Comparison of ENCODE assay signal across 8 mouse cellular contexts in genomic region chr11:78179438-78179999, GRCm38 (mm10). TPM values are rescaled to one million over a fixed set of nuclear protein-coding genes. Genes with fewer than 3 reads are reported as not detected.
DNase-seq lines count a peak whose midpoint lies in the region; ATAC-seq lines count a peak whose summit lies in the region.

No protein-coding gene starts in this region.

- H3K4me2 ChIP-seq in forebrain, embryonic 15.5 days (replicated peaks), result peak overlapping the region; percentile 73
- peak overlapping the region; percentile 96 for H3K4me2 ChIP-seq in liver, embryonic 15.5 days

- H3K4me1 ChIP-seq in forebrain, embryonic 15.5 days, result peaks cover 66% of the 10 kb centered on the region
- H3K4me1 ChIP-seq in liver, embryonic 15.5 days (replicated peaks), result peaks cover 67% of the 10 kb centered on the region

- WGBS in forebrain, embryonic 15.5 days, result 37% methylated on average over 8 of the region's 8 CpGs
- 12% methylated on average over 8 of the region's 8 CpGs for WGBS in liver, embryonic 15.5 days (ENCODE audit: insufficient replicate concordance)

- peak overlapping the region; percentile 67 for H3K4me3 ChIP-seq in forebrain, embryonic 15.5 days
- H3K4me3 ChIP-seq in liver, embryonic 15.5 days (replicated peaks), result peak overlapping the region; percentile 91

- peak overlapping the region; percentile 88 for H3K27ac ChIP-seq in forebrain, embryonic 15.5 days (replicated peaks)
- peak overlapping the region; percentile 100 for H3K27ac ChIP-seq in liver, embryonic 15.5 days (replicated peaks)

- H3K9me3 ChIP-seq in forebrain, embryonic 15.5 days, result no peaks in the 10 kb centered on the region
- no peaks in the 10 kb centered on the region for H3K9me3 ChIP-seq in liver, embryonic 15.5 days (replicated peaks)

- ATAC-seq in forebrain, embryonic 15.5 days (replicated peaks), result no peak
- ATAC-seq in liver, embryonic 15.5 days (ENCODE audit: insufficient read depth), result no peak
- ATAC-seq in monocyte, adult 5-6 weeks (replicated peaks; ENCODE audit: insufficient number of reproducible peaks, low FRiP score, low TSS enrichment, poor library complexity, severe bottlenecking), result no peak

- peaks cover 30% of the 10 kb centered on the region for H3K36me3 ChIP-seq in forebrain, embryonic 15.5 days
- peaks cover 31% of the 10 kb centered on the region for H3K36me3 ChIP-seq in liver, embryonic 15.5 days (replicated peaks)

- peak overlapping the region; percentile 46; the same call in 1 of the 2 replicates for H3K9ac ChIP-seq in forebrain, embryonic 15.5 days (replicated peaks)
- H3K9ac ChIP-seq in liver, embryonic 15.5 days, result peak overlapping the region; percentile 96

- DNase-seq in cerebellum, adult 9-11 months, result peak; percentile 8
- DNase-seq in cerebellum, adult 8-10 months, result no peak
- peak; percentile 3 for DNase-seq in CD4-positive helper T cell, adult 2 months (ENCODE audit: low read depth, low spot score)
- DNase-seq in retina, embryonic 14.5 days (ENCODE audit: low spot score), result no peak
- DNase-seq in gastrocnemius, postnatal 10 days, result no peak

- H3K27me3 ChIP-seq in forebrain, embryonic 15.5 days, result no peaks in the 10 kb centered on the region
- no peaks in the 10 kb centered on the region for H3K27me3 ChIP-seq in liver, embryonic 15.5 days

RNA-seq across cellular contexts. Expression of gene Tlcd1, which starts 3.0 kb away (rescaled TPM):
- polyA plus RNA-seq in forebrain, embryonic 15.5 days (2015; fragmentation: Nextera tagmentation; extraction: Ambion mirVana), result 4.4 and 5.0 TPM in 2 replicates
- 43.3 and 44.5 TPM in 2 replicates for polyA plus RNA-seq in liver, embryonic 15.5 days (2015; fragmentation: Nextera tagmentation; extraction: Ambion mirVana)
- total RNA-seq in monocyte, adult 5-6 weeks (2017), result 2.5 to 4.6 TPM (median 2.9 TPM) in 3 replicates
- total RNA-seq in gastrocnemius, postnatal 10 days (2021), result 10 to 100 TPM in 1 of 2 experiments, 1 to 10 TPM in 1; 7.4 to 11.9 TPM

RNA-seq across cellular contexts. Expression of gene Nek8, which starts 3.0 kb away (rescaled TPM):
- 4.8 and 5.7 TPM in 2 replicates for polyA plus RNA-seq in forebrain, embryonic 15.5 days (2015; fragmentation: Nextera tagmentation; extraction: Ambion mirVana)
- polyA plus RNA-seq in liver, embryonic 15.5 days (2015; fragmentation: Nextera tagmentation; extraction: Ambion mirVana), result 8.1 and 11.4 TPM in 2 replicates
- 2.5 to 4.3 TPM (median 2.8 TPM) in 3 replicates for total RNA-seq in monocyte, adult 5-6 weeks (2017)
- total RNA-seq in gastrocnemius, postnatal 10 days (2021), result 1 to 10 TPM; 3.1 to 3.7 TPM

RNA-seq across cellular contexts. Expression of gene Rpl23a, which starts 3.9 kb away (rescaled TPM):
- 896 and 935 TPM in 2 replicates for polyA plus RNA-seq in forebrain, embryonic 15.5 days (2015; fragmentation: Nextera tagmentation; extraction: Ambion mirVana)
- polyA plus RNA-seq in liver, embryonic 15.5 days (2015; fragmentation: Nextera tagmentation; extraction: Ambion mirVana), result 569 and 671 TPM in 2 replicates
- total RNA-seq in monocyte, adult 5-6 weeks (2017), result 1,700 to 2,580 TPM (median 2,203 TPM) in 3 replicates
- 1,000 to 10,000 TPM; 1,328 to 1,362 TPM for total RNA-seq in gastrocnemius, postnatal 10 days (2021)

RNA-seq across cellular contexts. Expression of gene Rab34, which starts 8.7 kb away (rescaled TPM):
- 55.9 and 56.3 TPM in 2 replicates for polyA plus RNA-seq in forebrain, embryonic 15.5 days (2015; fragmentation: Nextera tagmentation; extraction: Ambion mirVana)
- polyA plus RNA-seq in liver, embryonic 15.5 days (2015; fragmentation: Nextera tagmentation; extraction: Ambion mirVana), result 15.2 and 16.3 TPM in 2 replicates
- total RNA-seq in monocyte, adult 5-6 weeks (2017), result not detected in 3 replicates
- total RNA-seq in gastrocnemius, postnatal 10 days (2021), result 10 to 100 TPM; 21.7 to 25.4 TPM

RNA-seq across cellular contexts. Expression of gene Proca1, which starts 13.7 kb away (rescaled TPM):
- 1.3 TPM in 2 replicates for polyA plus RNA-seq in forebrain, embryonic 15.5 days (2015; fragmentation: Nextera tagmentation; extraction: Ambion mirVana)
- polyA plus RNA-seq in liver, embryonic 15.5 days (2015; fragmentation: Nextera tagmentation; extraction: Ambion mirVana), result 0.24 and 0.55 TPM in 2 replicates
- total RNA-seq in monocyte, adult 5-6 weeks (2017), result not detected in 3 replicates
- total RNA-seq in gastrocnemius, postnatal 10 days (2021), result 1 to 10 TPM; 1.1 to 1.2 TPM

Comparison
In these comparisons a context has a peak if more than half of its experiments do, and no peak if none do; other contexts are left out.
1. DNase-seq: peak in cerebellum, adult 9-11 months (single experiment) and CD4-positive helper T cell, adult 2 months (single experiment); none in cerebellum, adult 8-10 months (single experiment), retina, embryonic 14.5 days (single experiment) and gastrocnemius, postnatal 10 days (single experiment).